Mouse (Mus musculus) testis, adult 2 months (tissue): ENCODE results near the gene Pqbp1.

Experiments used
- CTCF ChIP-seq: fragments of 200-500 bp; IDR thresholded peaks from 2 replicates; pipeline ENCODE4 v1.5.1; 2012; ENCODE audit warnings: low read depth, mild to moderate bottlenecking, inconsistent platforms, low read length, moderate library complexity; ENCODE audit not compliant: control insufficient read depth, insufficient read depth, insufficient replicate concordance
- POLR2A ChIP-seq: fragments of 200-500 bp; IDR thresholded peaks from 2 replicates; pipeline ENCODE4 v1.6.1; 2012; ENCODE audit warnings: low read depth, mild to moderate bottlenecking, inconsistent platforms, low read length, moderate library complexity; ENCODE audit not compliant: control insufficient read depth

DNA sequence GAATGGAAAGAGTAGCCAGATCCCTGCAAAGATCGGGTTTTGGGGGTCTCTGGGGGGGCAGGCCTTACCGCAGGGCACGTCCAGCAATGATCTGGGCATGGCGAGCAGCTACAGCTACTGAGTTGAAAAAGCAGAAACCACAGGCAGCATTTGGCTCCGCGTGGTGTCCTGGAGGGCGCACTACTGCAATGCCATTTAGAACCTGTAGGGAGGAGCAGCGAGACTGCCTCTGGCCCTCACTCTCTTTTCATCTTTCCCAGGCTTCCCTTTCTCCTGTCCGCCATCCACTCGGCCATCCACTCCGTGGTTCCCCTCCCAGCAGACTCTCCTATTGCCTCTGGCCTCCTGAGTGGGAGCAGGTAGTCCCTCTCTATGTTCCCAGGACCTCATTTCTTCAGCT is 37.8 kb upstream of the Pqbp1 start:
- no peak for TF ChIP-seq CTCF
- TF ChIP-seq POLR2A, result no peak
